Mouse (Mus musculus): Measurements from ENCODE around the gene Polr2g. TPM values are rescaled to one million over a fixed set of nuclear protein-coding genes. Genes with fewer than 3 reads are reported as not detected.
A peak's percentile ranks its signal among the peaks of the same experiment; 100 is the strongest.
"Not testable (repeated sequence)": the region's sequence is repeated elsewhere in the genome, so short reads cannot be mapped to it uniquely, and the experiment has no call there.

The Polr2g gene
- total RNA-seq (2021) = 100 to 1,000 TPM; 106 to 111 TPM
- long read RNA-seq, transcript Polr2g-201 (8 exons, 890 nt) = major isoform, 30 of 45 reads
- long read RNA-seq, transcript Polr2g-202 (7 exons, 833 nt) = minor isoform, 9 of 45 reads
- long read RNA-seq, partial matches to known transcripts = 5 of 45 reads
- long read RNA-seq, other reads (novel, unspliced or antisense) = 1 of 45 reads

- peak; percentile 84 to 94 for DNase-seq (ENCODE audit: low spot score in 2 of 2)
Measured at GRCm38 (mm10) chr19:8798264-8798946, at the start of gene Polr2g. TSS of gene Polr2g (minus strand) at chr19:8798577.

- DNase-seq (ENCODE audit: low spot score in 2 of 2) = peak in 1 of 2 experiments; percentile 84
Measured at GRCm38 (mm10) chr19:8844371-8845129, 46.2 kb upstream of the Polr2g start.

- no peak for DNase-seq (ENCODE audit: low spot score in 2 of 2)
Measured at GRCm38 (mm10) chr19:8842961-8843360, 44.6 kb upstream of the Polr2g start.

GRCm38 (mm10) chr19:8841012-8841411, 42.6 kb upstream of the Polr2g start:
- no peak for DNase-seq (ENCODE audit: low spot score in 2 of 2)

- peak; percentile 66 to 78 for DNase-seq (ENCODE audit: low spot score in 2 of 2)
Measured at GRCm38 (mm10) chr19:8839908-8840791, 41.8 kb upstream of the Polr2g start.

- DNase-seq (ENCODE audit: low spot score in 2 of 2) = peak; percentile 80 to 81
Measured at GRCm38 (mm10) chr19:8839103-8839907, 40.9 kb upstream of the Polr2g start, which contains the start of gene Gng3. TSS of gene Gng3 (minus strand) at chr19:8839194.

GRCm38 (mm10) chr19:8838041-8838730, 39.8 kb upstream of the Polr2g start:
- DNase-seq (ENCODE audit: low spot score in 2 of 2) = peak in 1 of 2 experiments; percentile 50

- peak; percentile 82 to 93 for DNase-seq (ENCODE audit: low spot score in 2 of 2)
Measured at GRCm38 (mm10) chr19:8837251-8837791, 38.9 kb upstream of the Polr2g start, which contains the start of gene Bscl2. TSS of gene Bscl2 (plus strand) at chr19:8837467.

- DNase-seq (ENCODE audit: low spot score in 2 of 2) = not testable (repeated sequence)
Measured at GRCm38 (mm10) chr19:8836327-8836726, 38.0 kb upstream of the Polr2g start.

GRCm38 (mm10) chr19:8832971-8833370, 34.6 kb upstream of the Polr2g start:
- DNase-seq (ENCODE audit: low spot score in 2 of 2) = peak in 1 of 2 experiments; percentile 66

GRCm38 (mm10) chr19:8831262-8831661, 32.9 kb upstream of the Polr2g start:
- no peak for DNase-seq (ENCODE audit: low spot score in 2 of 2)

GRCm38 (mm10) chr19:8830664-8831063, 32.3 kb upstream of the Polr2g start:
- peak in 1 of 2 experiments; percentile 34 for DNase-seq (ENCODE audit: low spot score in 2 of 2)

- DNase-seq (ENCODE audit: low spot score in 2 of 2) = no peak
Measured at GRCm38 (mm10) chr19:8829660-8830059, 31.3 kb upstream of the Polr2g start, which contains the start of gene AC129217.1. TSS of gene AC129217.1 (plus strand) at chr19:8829773.

GRCm38 (mm10) chr19:8822696-8823095, 24.3 kb upstream of the Polr2g start:
- no peak for DNase-seq (ENCODE audit: low spot score in 2 of 2)

GRCm38 (mm10) chr19:8821146-8821545, 22.8 kb upstream of the Polr2g start:
- no peak for DNase-seq (ENCODE audit: low spot score in 2 of 2)

- DNase-seq (ENCODE audit: low spot score in 2 of 2) = peak in 1 of 2 experiments; percentile 51
Measured at GRCm38 (mm10) chr19:8820424-8820956, 22.1 kb upstream of the Polr2g start.

GRCm38 (mm10) chr19:8819596-8820423, 21.4 kb upstream of the Polr2g start, which contains the start of gene Hnrnpul2:
TSS of gene Hnrnpul2 (plus strand) at chr19:8820010.
- DNase-seq (ENCODE audit: low spot score in 2 of 2) = peak; percentile 99

Measured in layer of hippocampus, adult 18-20 months (tissue).